Mouse (Mus musculus): ENCODE results near the gene Zfp865. TPM values are rescaled to one million over a fixed set of nuclear protein-coding genes. Genes with fewer than 3 reads are reported as not detected.
"Not testable (repeated sequence)": the region's sequence is repeated elsewhere in the genome, so short reads cannot be mapped to it uniquely, and the experiment has no call there.

The Zfp865 gene
- polyA plus RNA-seq, 1 experiment: 43.2 TPM

- TF ChIP-seq CTCF (IDR thresholded peaks at IDR 0.05; ENCODE audit: insufficient read depth, low read length): no peak
- TF ChIP-seq POLR2A (IDR thresholded peaks at IDR 0.05; ENCODE audit: borderline replicate concordance, extremely low read depth, low read depth, low read length): no peak
Observed at GRCm38 (mm10) chr7:5074984-5075383, 54.8 kb downstream of the Zfp865 start.

GRCm38 (mm10) chr7:5076931-5077330, 56.8 kb downstream of the Zfp865 start:
- 78% methylated on average over 2 of the region's 2 CpGs for WGBS
- no peak for TF ChIP-seq POLR2A (IDR thresholded peaks at IDR 0.05; ENCODE audit: borderline replicate concordance, extremely low read depth, low read depth, low read length)
- TF ChIP-seq CTCF (IDR thresholded peaks at IDR 0.05; ENCODE audit: insufficient read depth, low read length): no peak
- H3K4me1 ChIP-seq (ENCODE audit: control insufficient read depth, insufficient read depth, low read length): peaks cover 2% of the 10 kb centered on the region; the same call in 1 of the 2 replicates
- H3K4me3 ChIP-seq (replicated peaks; ENCODE audit: extremely low read depth, low read depth, low read length): no peak overlapping the region
- DNase-seq: no peak

More at GRCm38 (mm10) chr7:5074984-5075383, 54.8 kb downstream of the Zfp865 start:
- no peak for DNase-seq
- 88% methylated on average over 5 of the region's 5 CpGs for WGBS
- no peak overlapping the region for H3K4me3 ChIP-seq (replicated peaks; ENCODE audit: extremely low read depth, low read depth, low read length)
- H3K4me1 ChIP-seq (ENCODE audit: control insufficient read depth, insufficient read depth, low read length): no peaks in the 10 kb centered on the region; the same call in 1 of the 2 replicates

- peak overlapping the region; percentile 58 for H3K4me3 ChIP-seq (replicated peaks; ENCODE audit: extremely low read depth, low read depth, low read length)
- not testable (repeated sequence) for H3K4me1 ChIP-seq (ENCODE audit: control insufficient read depth, insufficient read depth, low read length); DNase-seq
- 26% methylated on average over 10 of the region's 13 CpGs for WGBS
Observed at GRCm38 (mm10) chr7:5079365-5080009, 59.3 kb downstream of the Zfp865 start.

- peak within 1 kb of the TSS; percentile 58 for H3K4me3 ChIP-seq (replicated peaks; ENCODE audit: extremely low read depth, low read depth, low read length)
- DNase-seq: peak; percentile 94
- H3K4me1 ChIP-seq (ENCODE audit: control insufficient read depth, insufficient read depth, low read length): peaks cover 4% of the 10 kb centered on the region; the same call in 1 of the 2 replicates
- under 1% methylated on average over 81 of the region's 81 CpGs for WGBS
- no peak for TF ChIP-seq CTCF (IDR thresholded peaks at IDR 0.05; ENCODE audit: insufficient read depth, low read length)
- peak; percentile 76; the same call in 1 of the 2 replicates for TF ChIP-seq POLR2A (IDR thresholded peaks at IDR 0.05; ENCODE audit: borderline replicate concordance, extremely low read depth, low read depth, low read length)
Observed at GRCm38 (mm10) chr7:5080010-5080751, 60.0 kb downstream of the Zfp865 start, which contains the start of gene Epn1. Gene Epn1, plus strand, starts transcription at chr7:5080235.

GRCm38 (mm10) chr7:5080815-5081214, 60.6 kb downstream of the Zfp865 start:
- TF ChIP-seq POLR2A (IDR thresholded peaks at IDR 0.05; ENCODE audit: borderline replicate concordance, extremely low read depth, low read depth, low read length) (no peak), CTCF (IDR thresholded peaks at IDR 0.05; ENCODE audit: insufficient read depth, low read length) (no peak)
- Histone ChIP-seq H3K4me1 (ENCODE audit: control insufficient read depth, insufficient read depth, low read length) (peaks cover 6% of the 10 kb centered on the region; the same call in 1 of the 2 replicates), H3K4me3 (replicated peaks; ENCODE audit: extremely low read depth, low read depth, low read length) (peak overlapping the region; percentile 58)
- no peak for DNase-seq
- 7% methylated on average over 6 of the region's 6 CpGs for WGBS

- WGBS: 37% methylated on average over 6 of the region's 6 CpGs
- DNase-seq: no peak
- H3K4me1 ChIP-seq (ENCODE audit: control insufficient read depth, insufficient read depth, low read length): peaks cover 6% of the 10 kb centered on the region; the same call in 1 of the 2 replicates
- TF ChIP-seq CTCF (IDR thresholded peaks at IDR 0.05; ENCODE audit: insufficient read depth, low read length): no peak
- TF ChIP-seq POLR2A (IDR thresholded peaks at IDR 0.05; ENCODE audit: borderline replicate concordance, extremely low read depth, low read depth, low read length): no peak
- no peak overlapping the region for H3K4me3 ChIP-seq (replicated peaks; ENCODE audit: extremely low read depth, low read depth, low read length)
Observed at GRCm38 (mm10) chr7:5081241-5081640, 61.1 kb downstream of the Zfp865 start.

- Histone ChIP-seq H3K4me1 (ENCODE audit: control insufficient read depth, insufficient read depth, low read length) (peaks cover 6% of the 10 kb centered on the region; the same call in 1 of the 2 replicates), H3K4me3 (replicated peaks; ENCODE audit: extremely low read depth, low read depth, low read length) (no peak overlapping the region)
- DNase-seq: no peak
- TF ChIP-seq POLR2A (IDR thresholded peaks at IDR 0.05; ENCODE audit: borderline replicate concordance, extremely low read depth, low read depth, low read length) (no peak), CTCF (IDR thresholded peaks at IDR 0.05; ENCODE audit: insufficient read depth, low read length) (no peak)
- 86% methylated on average over 2 of the region's 2 CpGs for WGBS
Observed at GRCm38 (mm10) chr7:5081939-5082338, 61.8 kb downstream of the Zfp865 start.

- no peak for DNase-seq
- WGBS: 72% methylated on average over 18 of the region's 18 CpGs
- Histone ChIP-seq H3K4me3 (replicated peaks; ENCODE audit: extremely low read depth, low read depth, low read length) (no peak overlapping the region), H3K4me1 (ENCODE audit: control insufficient read depth, insufficient read depth, low read length) (peaks cover 6% of the 10 kb centered on the region; the same call in 1 of the 2 replicates)
- TF ChIP-seq POLR2A (IDR thresholded peaks at IDR 0.05; ENCODE audit: borderline replicate concordance, extremely low read depth, low read depth, low read length): no peak
Observed at GRCm38 (mm10) chr7:5083325-5084105, 63.3 kb downstream of the Zfp865 start.

- no peak for DNase-seq
- 83% methylated on average over 1 of the region's 1 CpGs for WGBS
- no peak overlapping the region for H3K4me3 ChIP-seq (replicated peaks; ENCODE audit: extremely low read depth, low read depth, low read length)
- peaks cover 6% of the 10 kb centered on the region; the same call in 1 of the 2 replicates for H3K4me1 ChIP-seq (ENCODE audit: control insufficient read depth, insufficient read depth, low read length)
- TF ChIP-seq CTCF (IDR thresholded peaks at IDR 0.05; ENCODE audit: insufficient read depth, low read length) (no peak), POLR2A (IDR thresholded peaks at IDR 0.05; ENCODE audit: borderline replicate concordance, extremely low read depth, low read depth, low read length) (no peak)
Observed at GRCm38 (mm10) chr7:5085512-5085911, 65.3 kb downstream of the Zfp865 start.

Other genes starting within 250 kb of the Zfp865 start
- not detected in 2 replicates for gene Fam71e2, start 249.1 kb upstream of the Zfp865 start, polyA plus RNA-seq (2012; rRNA removed)
- 0.65 and 0.68 TPM in 2 replicates for gene Il11, start 237.5 kb upstream of the Zfp865 start, polyA plus RNA-seq (2012; rRNA removed)
- not detected in 2 replicates for gene Tmem190, start 237.4 kb upstream of the Zfp865 start, polyA plus RNA-seq (2012; rRNA removed)
- 59.4 and 97.7 TPM in 2 replicates for gene Tmem238, start 230.7 kb upstream of the Zfp865 start, polyA plus RNA-seq (2012; rRNA removed)
- gene Rpl28, start 227.5 kb upstream of the Zfp865 start, polyA plus RNA-seq (2012; rRNA removed): 171 and 204 TPM in 2 replicates
- gene Ube2s, start 207.8 kb upstream of the Zfp865 start, polyA plus RNA-seq (2012; rRNA removed): 135 and 210 TPM in 2 replicates
- gene Shisa7, start 175.7 kb upstream of the Zfp865 start, polyA plus RNA-seq (2012; rRNA removed): 2.5 and 3.4 TPM in 2 replicates
- gene Isoc2b, start 150.1 kb upstream of the Zfp865 start, polyA plus RNA-seq (2012; rRNA removed): 14.1 and 22.3 TPM in 2 replicates
- gene Isoc2a, start 143.2 kb upstream of the Zfp865 start, polyA plus RNA-seq (2012; rRNA removed): 13.4 and 15.0 TPM in 2 replicates
- gene Gm36210, start 113.9 kb upstream of the Zfp865 start, polyA plus RNA-seq (2012; rRNA removed): 0.15 and 0.20 TPM in 2 replicates
- 20.6 and 24.7 TPM in 2 replicates for gene Zfp628, start 105.2 kb upstream of the Zfp865 start, polyA plus RNA-seq (2012; rRNA removed)
- gene Nat14, start 98.3 kb upstream of the Zfp865 start, polyA plus RNA-seq (2012; rRNA removed): 7.1 and 7.6 TPM in 2 replicates
- gene Ssc5d, start 94.6 kb upstream of the Zfp865 start, polyA plus RNA-seq (2012; rRNA removed): 7.5 and 8.0 TPM in 2 replicates
- gene Sbk2, start 56.0 kb upstream of the Zfp865 start, polyA plus RNA-seq (2012; rRNA removed): 5.6 and 24.2 TPM in 2 replicates
- 6.5 and 9.0 TPM in 2 replicates for gene Sbk3, start 49.2 kb upstream of the Zfp865 start, polyA plus RNA-seq (2012; rRNA removed)
- 84.1 and 90.7 TPM in 2 replicates for gene Zfp579, start 24.2 kb upstream of the Zfp865 start, polyA plus RNA-seq (2012; rRNA removed)
- 37.0 and 43.5 TPM in 2 replicates for gene Zfp524, start 6.0 kb upstream of the Zfp865 start, polyA plus RNA-seq (2012; rRNA removed)
- 32.2 and 33.9 TPM in 2 replicates for gene Fiz1, start 5.7 kb upstream of the Zfp865 start, polyA plus RNA-seq (2012; rRNA removed)
- not detected in 2 replicates for gene Gm44973, start 4.9 kb upstream of the Zfp865 start, polyA plus RNA-seq (2012; rRNA removed)
- gene Ccdc106, start 177 bp downstream of the Zfp865 start, polyA plus RNA-seq (2012; rRNA removed): 0.90 and 0.97 TPM in 2 replicates
- not detected in 2 replicates for gene 4632433K11Rik, start 13.7 kb downstream of the Zfp865 start, polyA plus RNA-seq (2012; rRNA removed)
- gene Zfp784, start 18.1 kb downstream of the Zfp865 start, polyA plus RNA-seq (2012; rRNA removed): 5.2 and 6.9 TPM in 2 replicates
- gene Zfp580, start 31.2 kb downstream of the Zfp865 start, polyA plus RNA-seq (2012; rRNA removed): 36.0 and 37.9 TPM in 2 replicates
- gene U2af2, start 41.8 kb downstream of the Zfp865 start, polyA plus RNA-seq (2012; rRNA removed): 145 and 189 TPM in 2 replicates
- 151 and 160 TPM in 2 replicates for gene Epn1, start 59.9 kb downstream of the Zfp865 start, polyA plus RNA-seq (2012; rRNA removed)
- not detected in 2 replicates for gene Rfpl4, start 96.6 kb downstream of the Zfp865 start, polyA plus RNA-seq (2012; rRNA removed)
- 0.24 TPM in 1 of 2 replicates, not detected in the other for gene Rasl2-9, start 105.6 kb downstream of the Zfp865 start, polyA plus RNA-seq (2012; rRNA removed)
- not detected in 2 replicates for gene Vmn1r55, start 129.3 kb downstream of the Zfp865 start, polyA plus RNA-seq (2012; rRNA removed)
- not detected in 2 replicates for gene Vmn1r56, start 176.4 kb downstream of the Zfp865 start, polyA plus RNA-seq (2012; rRNA removed)
- gene Vmn1r57, start 198.1 kb downstream of the Zfp865 start, polyA plus RNA-seq (2012; rRNA removed): not detected in 2 replicates